Mouse (Mus musculus) c-Kit-positive CD71-positive TER-119-positive erythroid progenitor cells, embryonic 14.5 days (primary cell): ENCODE data around the gene Rundc1.
A peak's percentile ranks its signal among the peaks of the same experiment; 100 is the strongest.
"Not testable (repeated sequence)": the region's sequence is repeated elsewhere in the genome, so short reads cannot be mapped to it uniquely, and the experiment has no call there.

ENCODE experiments used
- DNase-seq: peaks from one replicate; pipeline ENCODE4 v3.0.0-alpha.2; 2013; ENCODE audit warnings: low spot score

Gene Rundc1

DNA sequence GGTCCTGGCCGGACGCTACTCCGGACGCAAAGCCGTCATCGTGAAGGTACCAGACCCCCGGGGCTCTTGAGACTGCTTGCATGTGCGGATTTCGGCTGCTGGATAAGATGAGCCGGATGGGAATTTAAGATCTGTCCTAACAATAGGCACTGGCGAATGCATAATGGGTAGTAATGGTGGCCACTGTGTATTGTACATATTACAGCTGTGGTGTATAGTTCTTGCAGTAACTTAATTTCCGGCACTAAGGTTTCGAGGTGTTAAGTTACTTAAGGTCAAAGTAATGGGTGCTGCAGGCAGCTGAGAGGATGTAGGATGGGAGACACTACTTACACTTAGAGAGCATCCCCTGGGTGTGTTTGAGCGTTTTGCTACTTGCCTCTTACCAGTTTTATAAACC is 17.9 kb downstream of the Rundc1 start:
- DNase-seq, result no peak

- DNase-seq, result no peak
Observed at GRCm38 (mm10) chr11:101446319-101446718, 21.4 kb downstream of the Rundc1 start.

GRCm38 (mm10) chr11:101446860-101447259 is 22.0 kb downstream of the Rundc1 start:
- DNase-seq, result not testable (repeated sequence)

GRCm38 (mm10) chr11:101447786-101448185 is 22.9 kb downstream of the Rundc1 start:
- DNase-seq, result no peak

DNA sequence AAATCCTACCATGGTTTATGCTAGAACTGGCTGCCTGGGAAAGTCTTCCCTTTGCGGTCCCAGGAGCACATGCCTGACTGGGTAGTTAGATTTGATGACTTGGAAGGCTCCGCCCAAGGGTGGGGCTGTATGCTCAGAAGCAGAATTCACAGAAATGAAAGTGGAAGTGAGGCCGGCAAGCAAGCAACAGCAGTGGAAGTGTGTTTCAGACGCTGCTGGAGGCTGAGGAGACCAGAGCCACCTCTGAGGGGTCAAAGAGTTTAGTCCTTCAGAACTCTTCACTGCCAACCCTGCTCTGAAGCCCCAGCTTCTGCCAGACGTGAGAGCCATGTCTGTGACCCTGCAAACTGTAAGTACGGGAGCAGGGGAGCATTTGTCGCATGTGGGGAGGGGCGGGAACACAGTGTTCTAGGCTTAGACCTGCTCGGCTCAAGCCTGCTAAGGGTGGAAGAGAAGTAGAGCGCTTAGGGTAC is 23.4 kb downstream of the Rundc1 start, which contains the start of gene Ifi35:
Ifi35 (plus strand) TSS at position 134 of the 473 bp plus-strand sequence.
- peak; percentile 93 for DNase-seq

- DNase-seq, result no peak
Observed at GRCm38 (mm10) chr11:101448899-101449298, 24.0 kb downstream of the Rundc1 start.

- not testable (repeated sequence) for DNase-seq
Observed at GRCm38 (mm10) chr11:101449596-101449995, 24.7 kb downstream of the Rundc1 start.

DNA sequence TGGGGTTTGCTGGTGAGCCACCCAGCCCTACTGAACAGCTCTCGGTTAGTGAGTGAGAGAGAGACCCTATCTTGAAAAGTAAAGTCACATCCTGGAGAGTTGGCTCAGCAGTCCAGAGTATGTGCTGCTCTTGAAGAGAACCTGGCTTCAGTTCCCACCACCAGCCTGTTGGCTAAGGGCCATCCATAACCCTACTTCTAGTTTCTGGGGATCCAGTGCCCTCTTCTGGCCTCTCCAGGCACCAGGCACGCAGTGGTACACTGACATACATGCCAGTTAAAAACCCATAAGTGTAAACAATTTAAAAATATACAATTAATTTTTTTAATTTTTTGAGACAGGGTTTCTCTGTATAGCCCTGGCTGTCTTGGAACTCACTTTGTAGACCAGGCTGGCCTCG is 25.5 kb downstream of the Rundc1 start:
- no peak for DNase-seq

DNA sequence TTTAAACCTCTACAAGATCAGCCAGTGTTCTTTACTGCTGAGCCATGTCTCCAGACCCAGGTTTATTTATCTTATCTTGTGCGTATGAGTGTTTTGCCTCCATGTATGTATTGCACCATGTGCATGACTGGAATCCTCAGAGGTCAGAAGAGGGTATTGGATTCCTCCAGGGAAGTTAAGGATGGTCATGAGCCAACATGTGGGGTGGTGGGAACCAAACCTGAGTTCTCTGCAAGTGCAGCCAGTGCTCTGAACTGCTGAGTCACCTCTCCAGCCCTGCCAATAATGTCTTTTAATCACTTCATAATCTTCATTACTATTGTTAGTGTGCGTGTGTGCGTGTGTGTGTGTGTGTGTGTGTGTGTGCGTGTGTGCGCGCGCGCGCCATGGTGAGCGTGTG is 26.7 kb downstream of the Rundc1 start:
- no peak for DNase-seq

DNA sequence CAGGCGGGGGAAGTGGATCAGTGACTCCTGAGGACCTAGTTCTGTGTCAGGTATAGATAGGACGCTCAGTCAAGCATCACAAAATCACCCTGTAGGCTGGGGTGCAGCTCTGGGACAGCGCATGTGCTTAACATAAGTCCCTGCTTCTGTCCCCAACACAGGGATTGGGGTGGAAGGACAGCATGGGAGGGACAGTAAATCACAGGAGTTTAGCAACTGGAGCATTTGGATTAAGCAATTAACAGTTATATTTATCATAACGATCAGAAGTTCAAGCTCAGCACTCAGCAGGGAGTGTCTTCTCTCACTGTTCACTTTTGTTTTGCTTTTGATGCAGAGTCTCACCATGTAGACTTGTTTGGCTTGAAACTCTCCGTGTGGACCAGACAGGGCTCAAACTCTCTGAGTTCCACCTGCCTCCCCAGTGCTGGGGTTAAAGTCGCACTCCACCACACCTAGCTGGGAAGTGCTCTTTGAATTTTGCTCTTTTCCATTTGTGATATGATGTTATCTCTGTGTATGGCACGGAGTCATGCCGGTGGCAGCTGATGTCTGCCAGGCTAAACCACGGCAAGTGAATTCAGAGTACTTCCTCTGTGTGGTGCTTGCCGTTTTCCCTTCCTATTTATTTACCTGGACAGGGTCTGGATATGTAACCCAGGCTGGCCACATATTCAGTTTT is 27.3 kb downstream of the Rundc1 start:
- DNase-seq, result no peak

DNA sequence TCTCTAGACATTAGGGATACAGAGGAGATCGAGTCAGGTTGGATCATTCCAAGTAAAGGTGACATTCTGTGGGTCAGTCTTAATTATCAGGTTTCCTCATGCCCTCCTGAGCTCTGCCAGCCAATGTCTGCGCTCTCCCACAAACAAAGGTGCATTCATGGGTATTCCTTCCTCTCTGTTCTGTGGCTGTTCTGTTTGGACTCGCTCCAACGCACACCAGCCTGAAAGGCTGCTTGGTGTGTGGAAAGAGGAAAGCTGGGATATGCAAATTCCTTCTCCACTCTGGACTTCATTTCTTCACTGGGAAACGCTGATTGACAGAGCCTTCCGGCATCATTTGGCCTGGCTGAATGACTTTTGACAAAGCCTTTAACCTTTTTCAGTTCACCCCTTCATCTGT is 29.8 kb downstream of the Rundc1 start:
- DNase-seq, result no peak

DNA sequence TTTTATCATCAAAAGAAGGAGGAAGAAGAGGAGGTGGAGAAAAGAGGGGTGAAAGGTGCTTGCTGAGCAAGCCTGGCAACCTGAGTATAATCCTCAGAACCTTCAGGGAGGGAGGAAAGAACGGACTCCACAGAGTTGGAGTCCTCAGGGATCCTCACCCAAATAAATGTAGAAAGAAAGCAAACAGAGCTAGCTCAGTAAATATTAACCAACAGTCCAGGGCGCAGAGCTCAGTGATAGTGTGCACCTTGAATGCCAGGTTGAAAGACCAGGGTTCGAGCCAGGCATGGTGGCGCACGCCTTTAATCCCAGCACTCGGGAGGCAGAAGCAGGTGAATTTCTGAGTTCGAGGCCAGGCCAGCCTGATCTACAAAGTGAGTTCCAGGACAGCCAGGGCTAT is 30.7 kb downstream of the Rundc1 start:
- DNase-seq, result no peak

DNA sequence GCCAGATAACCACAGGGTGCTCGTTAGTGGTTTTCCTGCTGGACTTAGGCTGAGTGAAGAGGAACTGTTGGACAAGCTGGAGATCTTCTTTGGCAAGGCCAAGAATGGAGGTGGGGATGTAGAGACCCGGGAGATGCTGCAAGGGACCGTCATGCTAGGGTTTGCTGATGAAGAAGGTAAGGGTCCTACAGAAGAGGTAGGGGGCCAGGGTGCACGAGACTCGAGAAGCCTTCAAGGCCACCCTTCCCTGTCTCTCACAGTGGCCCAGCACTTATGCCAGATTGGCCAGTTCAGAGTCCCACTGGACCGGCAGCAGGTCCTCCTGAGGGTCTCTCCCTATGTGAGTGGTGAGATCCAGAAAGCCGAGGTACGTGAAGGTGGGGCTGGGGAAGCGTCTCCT is 32.7 kb downstream of the Rundc1 start:
- DNase-seq, result no peak

DNA sequence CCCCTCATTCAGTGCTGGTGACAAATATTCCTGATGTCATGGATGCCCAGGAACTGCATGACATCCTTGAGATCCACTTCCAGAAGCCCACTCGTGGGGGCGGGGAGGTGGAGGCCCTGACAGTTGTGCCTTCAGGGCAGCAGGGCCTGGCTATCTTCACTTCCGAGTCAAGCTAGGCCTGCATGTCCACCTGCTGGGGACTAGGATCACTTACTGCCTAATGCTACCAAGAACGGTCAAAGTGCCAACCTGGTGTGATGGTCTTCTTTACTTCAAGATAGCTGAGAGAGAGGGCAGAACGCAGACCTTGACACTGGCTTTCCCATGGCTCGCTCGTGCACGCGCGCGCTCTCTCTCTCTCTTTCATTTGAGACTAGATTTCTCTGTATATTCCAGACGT is 33.3 kb downstream of the Rundc1 start:
- no peak for DNase-seq

- DNase-seq, result no peak
Observed at GRCm38 (mm10) chr11:101459716-101460115, 34.8 kb downstream of the Rundc1 start.

DNA sequence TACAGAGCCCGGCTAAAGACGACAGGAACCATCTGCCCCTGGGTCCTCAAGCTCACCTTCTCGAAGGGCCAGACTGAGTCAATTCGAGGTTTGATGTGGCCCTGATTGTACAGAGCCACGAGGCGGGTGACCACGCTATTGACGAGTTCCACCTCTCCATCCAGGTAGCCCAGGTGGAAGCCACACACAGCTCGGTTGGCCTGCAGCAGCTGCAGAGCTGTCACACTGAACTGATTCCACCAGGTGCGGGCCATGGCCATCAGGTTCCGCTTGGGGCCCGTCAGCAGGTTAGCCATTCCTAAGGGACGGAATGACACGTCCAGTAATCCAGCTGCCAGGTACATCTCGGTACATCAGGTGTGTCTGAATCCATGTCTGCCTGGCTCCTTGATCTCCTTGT is 35.4 kb downstream of the Rundc1 start:
- no peak for DNase-seq

DNA sequence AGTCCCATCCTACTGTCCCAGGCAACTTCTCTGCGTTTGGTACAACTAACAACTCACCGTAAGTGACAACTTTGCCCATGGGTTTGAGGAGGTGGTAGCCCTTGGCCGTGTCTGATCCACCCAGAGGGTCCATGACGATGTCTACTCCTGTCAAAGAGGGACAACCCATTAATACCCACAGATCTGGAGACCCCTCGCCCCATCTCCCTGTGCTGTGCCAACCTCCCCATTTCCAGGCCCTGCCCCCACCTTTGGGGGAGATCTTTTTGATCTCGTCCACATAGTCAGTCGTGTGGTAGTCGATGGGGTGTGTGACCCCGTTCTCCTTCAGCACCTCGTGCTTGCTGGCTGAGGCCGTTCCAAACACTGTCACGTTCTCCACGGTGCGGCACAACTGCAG is 37.3 kb downstream of the Rundc1 start:
- no peak for DNase-seq

DNA sequence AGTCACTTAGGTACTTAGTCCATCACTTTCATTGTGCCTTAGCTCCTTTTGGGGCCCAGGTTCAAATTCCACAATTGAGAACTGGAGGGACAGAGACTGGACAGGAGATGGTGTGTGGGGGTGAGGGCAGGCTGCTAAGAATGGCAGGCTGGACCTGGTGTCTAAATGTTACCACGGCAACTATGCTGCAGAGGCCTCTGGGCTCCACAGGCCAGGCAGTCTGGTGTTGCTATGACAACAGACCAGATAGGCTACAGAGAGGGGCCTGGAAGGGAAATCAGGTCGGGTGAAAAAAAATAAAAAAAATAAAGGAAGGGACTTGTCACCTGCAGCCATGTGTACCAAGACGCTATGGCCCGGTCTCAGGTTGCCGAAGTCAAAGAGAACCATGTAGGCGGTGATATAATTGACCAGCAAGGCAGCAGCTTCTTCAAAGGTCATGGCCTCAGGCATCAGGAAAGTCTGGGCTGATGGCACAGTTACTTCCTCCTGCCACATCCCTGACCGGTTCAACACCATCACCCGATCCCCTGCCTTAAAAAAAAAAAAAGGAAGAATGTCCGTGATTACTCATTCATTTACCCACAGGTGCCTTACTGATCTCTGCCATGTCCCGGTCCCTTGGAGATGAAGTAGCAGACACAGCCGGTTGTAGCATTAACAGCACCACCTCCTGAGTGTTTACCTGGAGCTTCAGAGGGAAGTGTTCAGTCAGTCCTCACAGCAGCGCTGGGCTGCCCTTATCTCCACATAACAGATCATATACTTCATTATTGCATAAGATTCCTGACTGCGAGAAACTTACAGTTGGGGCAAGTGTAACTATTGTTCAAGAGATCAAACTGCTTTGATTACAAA is 37.9 kb downstream of the Rundc1 start:
- no peak for DNase-seq

GRCm38 (mm10) chr11:101464211-101465100 is 39.6 kb downstream of the Rundc1 start, which contains the start of gene Rnd2:
Gene Rnd2, plus strand, starts transcription at chr11:101464999.
- DNase-seq, result no peak

GRCm38 (mm10) chr11:101465101-101465868 is 40.4 kb downstream of the Rundc1 start:
- no peak for DNase-seq

DNA sequence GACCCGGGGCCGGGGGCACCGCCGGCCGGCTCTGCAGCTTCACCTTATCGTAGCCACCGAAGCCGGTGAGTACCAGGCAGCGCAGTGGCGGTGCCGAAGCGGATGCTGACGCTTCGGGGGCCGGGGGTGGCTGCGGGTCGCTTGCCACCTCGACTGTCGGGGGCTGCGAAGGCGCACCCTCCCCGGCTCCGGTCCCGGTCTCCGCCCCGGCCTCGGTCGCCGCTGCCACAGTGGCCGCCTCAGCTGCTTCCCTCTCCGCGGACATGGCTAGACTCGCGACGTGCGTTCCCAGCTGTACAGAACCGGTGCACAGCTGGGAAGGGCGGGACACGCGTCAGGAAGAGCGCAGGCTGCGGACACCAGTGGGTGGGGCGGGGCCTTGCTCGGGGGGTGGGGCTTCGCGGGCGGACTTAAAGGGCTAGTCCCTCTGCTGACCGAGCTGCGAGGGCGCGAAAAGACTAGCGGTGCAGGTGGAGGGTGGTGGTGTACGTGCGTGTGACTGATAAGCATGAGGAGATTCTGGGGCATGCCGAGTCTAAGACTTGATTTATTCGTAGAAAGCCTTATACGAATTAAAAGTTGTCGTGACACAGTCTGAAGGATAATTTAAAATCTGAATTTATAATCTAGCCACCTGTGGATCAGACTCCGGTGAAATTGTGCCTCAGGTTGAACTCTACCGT is 41.1 kb downstream of the Rundc1 start, which contains the start of gene Vat1:
Vat1 (minus strand) TSS at position 362 of the 683 bp plus-strand sequence.
- DNase-seq, result peak; percentile 62
